Mouse (Mus musculus) lung, postnatal 0 days (tissue): Measurements from ENCODE around the gene Unc93a2.
"Not testable (repeated sequence)": the region's sequence is repeated elsewhere in the genome, so short reads cannot be mapped to it uniquely, and the experiment has no call there.

Source experiments
- CTCF ChIP-seq: IDR thresholded peaks from 2 replicates; pipeline ENCODE4 v1.5.1; 2016; ENCODE audit warnings: antibody characterized with exemption, mild to moderate bottlenecking
- EP300 ChIP-seq: IDR thresholded peaks from 2 replicates; pipeline ENCODE4 v1.6.1; 2016; ENCODE audit warnings: antibody characterized with exemption, mild to moderate bottlenecking, control low read depth

- not testable (repeated sequence) for TF ChIP-seq CTCF, EP300
Observed at GRCm38 (mm10) chr17:7398198-7398847, 13.1 kb upstream of the Unc93a2 start.
